Mouse (Mus musculus) intestine, embryonic 14.5 days (tissue): Measurements from ENCODE around the gene Nkapd1. TPM values are rescaled to one million over a fixed set of nuclear protein-coding genes. Genes with fewer than 3 reads are reported as not detected.
A peak's percentile ranks its signal among the peaks of the same experiment; 100 is the strongest.

Experiments
- ATAC-seq: fragments of 200-750 bp; cut with Nextera tagmentation; replicated peaks from 2 replicates; pipeline ENCODE4 v1.8.0; 2017; ENCODE audit warnings: low read depth, moderate number of reproducible peaks, moderate TSS enrichment, moderate library complexity; ENCODE audit not compliant: low FRiP score, low TSS enrichment
- DNase-seq: peaks from one replicate; pipeline ENCODE4 v3.0.0-alpha.2; 2018; ENCODE audit warnings: low spot score
- H3K27ac ChIP-seq: fragments of 300-500 bp; sonication (generic); 2 replicates; pipeline ENCODE4 v1.5.1; 2014; ENCODE audit warnings: low read depth, mild to moderate bottlenecking, control low read depth
- H3K27me3 ChIP-seq: fragments of 300-500 bp; sonication (generic); replicated peaks from 2 replicates; pipeline ENCODE4 v1.6.1; 2014; ENCODE audit warnings: low read length, control low read depth; ENCODE audit not compliant: control insufficient read depth, insufficient read depth
- H3K36me3 ChIP-seq: fragments of 300-500 bp; sonication (generic); 2 replicates; pipeline ENCODE4 v1.6.1; 2014; ENCODE audit warnings: low read length, control low read depth; ENCODE audit not compliant: control insufficient read depth, insufficient read depth
- H3K4me1 ChIP-seq: fragments of 300-500 bp; sonication (generic); replicated peaks from 2 replicates; pipeline ENCODE4 v1.6.1; 2014; ENCODE audit warnings: low read length, control low read depth, mixed read lengths; ENCODE audit not compliant: control insufficient read depth, insufficient read depth
- H3K4me2 ChIP-seq: fragments of 300-500 bp; sonication (generic); 2 replicates; pipeline ENCODE4 v1.6.1; 2014; ENCODE audit warnings: low read length
- H3K4me3 ChIP-seq: fragments of 300-500 bp; sonication (generic); 2 replicates; pipeline ENCODE4 v1.5.1; 2014; ENCODE audit warnings: low read depth, low read length, control low read depth, mixed read lengths
- H3K9ac ChIP-seq: fragments of 300-500 bp; sonication (generic); 2 replicates; pipeline ENCODE4 v1.6.1; 2014; ENCODE audit warnings: mild to moderate bottlenecking, low read length
- H3K9me3 ChIP-seq: fragments of 300-500 bp; sonication (generic); 2 replicates; pipeline ENCODE4 v1.6.1; 2016; ENCODE audit warnings: low read length, control low read depth; ENCODE audit not compliant: control insufficient read depth
- WGBS: fragments of 180-500 bp; shearing (Covaris S2); extraction: QIAGEN DNeasy Blood & Tissue Kit; methylation state at CpG from one replicate; pipeline ENCODE4 v1.1.7; 2014; 5-methylcytosine and 5-hydroxymethylcytosine counted together
- polyA plus RNA-seq: library from polyadenylated mRNA; unstranded; fragments of >200 nt; fragmentation: Nextera tagmentation; extraction: Ambion mirVana; gene quantifications from 2 replicates; pipeline ENCODE4 v1.2.1, GENCODE M21; 2014

Gene Nkapd1
- 20.7 and 24.7 TPM in 2 replicates for polyA plus RNA-seq

DNA sequence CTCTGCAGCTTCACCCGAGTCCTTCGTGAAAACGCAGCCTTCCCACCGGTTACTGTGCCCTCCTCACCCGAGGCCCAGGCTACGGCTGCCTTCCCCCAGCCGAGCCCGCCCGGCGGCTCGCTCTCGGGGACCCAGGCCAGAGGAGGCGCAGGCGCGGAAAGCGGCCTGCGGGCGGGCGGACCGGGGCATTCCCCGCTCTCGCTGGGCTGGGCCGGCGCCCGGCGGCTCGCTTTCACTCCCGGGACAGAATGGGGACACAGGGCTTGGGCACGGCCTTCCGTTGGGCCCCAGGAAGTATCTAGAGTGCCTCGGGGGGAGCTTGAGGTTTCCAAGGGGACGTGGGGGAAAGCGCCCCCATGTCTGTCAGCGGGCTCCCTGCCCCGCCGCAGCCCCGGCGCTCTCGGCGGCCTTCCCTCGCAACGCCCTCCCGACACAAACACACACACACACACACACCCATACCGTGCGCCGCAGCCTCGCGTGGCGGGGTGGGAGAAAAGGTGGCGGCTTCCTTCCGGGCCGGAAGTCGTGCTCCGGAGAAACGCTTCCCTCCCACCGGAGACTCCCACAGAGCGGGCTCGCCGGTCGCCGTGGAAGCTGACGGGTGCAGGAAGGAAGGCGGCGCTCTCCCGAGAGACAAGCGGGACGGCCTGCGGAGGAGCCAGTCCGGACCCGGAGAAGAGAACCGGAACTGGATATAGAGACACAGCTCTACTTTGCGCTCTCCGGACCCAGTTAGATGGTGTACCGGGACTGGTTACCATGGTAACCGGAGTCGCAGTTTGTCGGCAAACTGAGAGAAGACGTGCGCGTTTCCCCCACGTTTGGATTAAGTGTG, at the start of gene Nkapd1, which contains the start of gene Pih1d2:
Nkapd1 (minus strand) TSS at position 699 of the 838 bp plus-strand sequence.
Pih1d2 (plus strand) TSS at position 556 of the 838 bp plus-strand sequence.
- no peaks in the 10 kb centered on the region for H3K27me3 ChIP-seq
- H3K4me1 ChIP-seq: peaks cover 8% of the 10 kb centered on the region; the same call in 1 of the 2 replicates
- H3K27ac ChIP-seq: peak within 1 kb of the TSS; percentile 96
- H3K36me3 ChIP-seq: peaks cover 38% of the 10 kb centered on the region
- H3K9me3 ChIP-seq: no peaks in the 10 kb centered on the region
- ATAC-seq: peak; percentile 98
- H3K4me2 ChIP-seq: peak within 1 kb of the TSS; percentile 80
- H3K9ac ChIP-seq: peak within 1 kb of the TSS; percentile 89
- H3K4me3 ChIP-seq: peak within 1 kb of the TSS; percentile 99
- WGBS: under 1% methylated on average over 80 of the region's 81 CpGs
- DNase-seq: peak; percentile 98

DNA sequence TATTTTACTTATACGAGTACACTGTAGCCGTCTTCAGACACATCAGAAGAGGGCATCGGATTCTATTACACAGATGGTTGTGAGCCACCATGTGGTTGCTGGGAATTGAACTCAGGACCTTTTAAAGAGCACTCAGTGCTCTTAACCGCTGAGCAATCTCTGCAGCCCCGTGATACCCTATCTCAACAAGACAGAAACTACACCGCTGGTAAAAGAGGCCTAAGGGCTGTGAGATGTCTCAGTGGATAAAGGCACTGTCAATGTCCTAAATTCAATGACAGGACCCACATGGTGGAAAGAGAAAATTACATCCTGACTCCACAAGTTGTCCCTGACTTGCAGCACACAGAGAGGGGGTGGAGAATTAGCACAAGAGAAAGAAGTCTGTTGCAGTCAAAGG, 49.2 kb upstream of the Nkapd1 start:
- no peaks in the 10 kb centered on the region for H3K9me3 ChIP-seq
- no peak for DNase-seq
- no peak overlapping the region for H3K27ac ChIP-seq
- no peaks in the 10 kb centered on the region for H3K27me3 ChIP-seq
- ATAC-seq: no peak
- no peak overlapping the region for H3K4me2 ChIP-seq
- H3K4me3 ChIP-seq: no peak overlapping the region
- WGBS: 89% methylated on average over 6 of the region's 6 CpGs
- H3K36me3 ChIP-seq: peaks cover 10% of the 10 kb centered on the region; the same call in 1 of the 2 replicates
- no peaks in the 10 kb centered on the region for H3K4me1 ChIP-seq
- no peak overlapping the region for H3K9ac ChIP-seq

DNA sequence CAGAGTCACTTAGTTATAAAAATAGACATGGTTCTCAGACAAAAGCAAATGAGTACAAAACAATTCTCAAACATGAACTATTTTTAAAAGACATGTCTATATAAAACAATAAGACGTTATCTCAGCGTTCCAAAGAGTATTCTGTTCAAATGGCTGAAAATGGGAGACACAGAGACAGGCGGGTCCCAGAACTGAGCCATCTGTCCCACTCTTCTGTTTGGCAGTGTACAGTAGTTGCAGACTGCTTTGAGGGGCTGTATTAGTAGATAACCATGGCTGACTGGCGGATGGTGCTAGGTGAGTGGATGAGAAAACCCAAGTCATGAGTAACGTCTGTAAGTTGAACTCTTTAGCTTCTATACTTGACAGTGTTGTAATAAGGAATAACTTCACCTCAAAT, 47.6 kb upstream of the Nkapd1 start:
- H3K36me3 ChIP-seq: peaks cover 10% of the 10 kb centered on the region; the same call in 1 of the 2 replicates
- H3K27me3 ChIP-seq: no peaks in the 10 kb centered on the region
- ATAC-seq (no peak), DNase-seq (no peak)
- 88% methylated on average over 5 of the region's 5 CpGs for WGBS
- H3K27ac ChIP-seq: no peak overlapping the region
- H3K4me2 ChIP-seq: no peak overlapping the region
- no peak overlapping the region for H3K9ac ChIP-seq
- no peak overlapping the region for H3K4me3 ChIP-seq
- H3K4me1 ChIP-seq: peaks cover 5% of the 10 kb centered on the region; the same call in 1 of the 2 replicates
- no peaks in the 10 kb centered on the region for H3K9me3 ChIP-seq

DNA sequence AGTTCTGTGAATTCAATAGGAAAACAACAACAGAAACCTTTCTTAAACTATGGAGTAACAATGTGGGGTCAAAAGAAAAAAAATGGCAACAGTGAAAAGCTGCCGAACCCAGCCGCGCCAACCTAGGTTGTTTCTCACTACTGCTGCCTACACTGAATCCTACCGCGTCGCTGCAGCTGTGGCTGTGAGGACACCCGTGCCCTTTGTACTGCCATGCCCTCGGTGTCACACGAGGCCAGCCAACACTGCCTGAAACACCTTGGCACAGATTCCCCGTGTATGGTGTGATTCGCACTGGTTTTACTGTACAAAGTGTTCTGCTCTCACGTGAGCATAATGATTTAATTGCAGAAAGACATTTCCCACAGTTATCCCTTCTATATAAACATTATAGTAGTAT, 43.2 kb upstream of the Nkapd1 start:
- peaks cover 12% of the 10 kb centered on the region for H3K4me1 ChIP-seq
- WGBS: 21% methylated on average over 12 of the region's 12 CpGs
- H3K27ac ChIP-seq: no peak overlapping the region
- H3K27me3 ChIP-seq: no peaks in the 10 kb centered on the region
- no peaks in the 10 kb centered on the region for H3K9me3 ChIP-seq
- peak overlapping the region; percentile 11; the same call in 1 of the 2 replicates for H3K9ac ChIP-seq
- peak overlapping the region; percentile 84 for H3K4me3 ChIP-seq
- DNase-seq: peak; percentile 57
- ATAC-seq: no peak
- peaks cover 28% of the 10 kb centered on the region for H3K36me3 ChIP-seq
- H3K4me2 ChIP-seq: peak overlapping the region; percentile 83

DNA sequence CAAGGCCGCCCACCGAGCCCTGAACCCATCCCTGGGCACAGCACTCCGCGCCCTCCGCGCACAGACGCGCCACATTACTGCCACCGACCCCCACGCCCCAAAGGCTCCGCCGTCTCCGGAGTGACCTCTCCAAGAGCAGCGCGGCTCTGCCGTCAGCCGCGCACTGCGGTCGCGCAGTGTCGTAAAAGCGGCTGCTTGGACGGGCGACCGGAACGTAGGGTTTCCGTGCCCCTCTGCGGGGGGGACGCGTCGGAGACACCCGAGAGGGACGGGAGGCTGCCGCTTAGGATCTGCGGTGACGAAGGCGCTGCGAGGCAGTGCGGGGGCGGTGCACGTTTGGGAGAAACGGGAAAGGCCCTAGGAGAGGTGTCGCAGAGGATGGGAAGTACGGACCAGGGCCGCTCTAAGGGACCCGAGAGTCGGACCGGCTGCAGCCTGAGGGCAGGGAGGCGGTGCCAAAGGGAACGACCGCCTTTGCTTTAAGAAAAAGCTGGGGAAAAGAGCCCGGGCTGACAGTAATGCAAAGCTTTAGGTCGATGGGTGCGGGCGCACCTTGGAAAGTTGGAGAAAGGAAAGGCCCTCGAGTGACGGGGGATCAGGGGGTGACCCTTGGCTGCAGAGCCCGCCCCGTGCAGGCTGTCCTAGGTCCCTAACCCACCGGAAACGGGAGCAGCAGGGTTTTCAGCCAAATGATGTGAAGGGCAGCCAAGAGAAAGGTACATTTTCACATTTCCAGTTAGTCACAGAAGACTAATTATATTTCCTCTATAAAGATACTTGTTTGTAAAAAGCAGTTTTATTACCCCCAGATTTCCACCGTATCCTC, 42.3 kb upstream of the Nkapd1 start, which contains the start of gene Dlat:
Dlat (minus strand) TSS at position 389 of the 826 bp plus-strand sequence.
- no peaks in the 10 kb centered on the region for H3K9me3 ChIP-seq
- H3K27me3 ChIP-seq: no peaks in the 10 kb centered on the region
- H3K4me3 ChIP-seq: peak within 1 kb of the TSS; percentile 84
- H3K9ac ChIP-seq: peak within 1 kb of the TSS; percentile 72
- H3K36me3 ChIP-seq: peaks cover 25% of the 10 kb centered on the region
- DNase-seq: peak; percentile 90
- ATAC-seq: peak; percentile 89
- peaks cover 12% of the 10 kb centered on the region for H3K4me1 ChIP-seq
- H3K4me2 ChIP-seq: peak within 1 kb of the TSS; percentile 83
- peak within 1 kb of the TSS; percentile 73 for H3K27ac ChIP-seq
- WGBS: under 1% methylated on average over 63 of the region's 63 CpGs

- no peaks in the 10 kb centered on the region for H3K27me3 ChIP-seq
- peaks cover 12% of the 10 kb centered on the region for H3K4me1 ChIP-seq
- H3K9me3 ChIP-seq: no peaks in the 10 kb centered on the region
- H3K4me2 ChIP-seq: peak overlapping the region; percentile 83
- DNase-seq (no peak), ATAC-seq (no peak; the same call in none of the 2 replicates)
- H3K27ac ChIP-seq: peak overlapping the region; percentile 73
- H3K4me3 ChIP-seq: peak overlapping the region; percentile 84
- WGBS: under 1% methylated on average over 28 of the region's 28 CpGs
- H3K9ac ChIP-seq: peak overlapping the region; percentile 72
- H3K36me3 ChIP-seq: peaks cover 25% of the 10 kb centered on the region
Measured at GRCm38 (mm10) chr9:50658941-50659388, 41.7 kb upstream of the Nkapd1 start.

DNA sequence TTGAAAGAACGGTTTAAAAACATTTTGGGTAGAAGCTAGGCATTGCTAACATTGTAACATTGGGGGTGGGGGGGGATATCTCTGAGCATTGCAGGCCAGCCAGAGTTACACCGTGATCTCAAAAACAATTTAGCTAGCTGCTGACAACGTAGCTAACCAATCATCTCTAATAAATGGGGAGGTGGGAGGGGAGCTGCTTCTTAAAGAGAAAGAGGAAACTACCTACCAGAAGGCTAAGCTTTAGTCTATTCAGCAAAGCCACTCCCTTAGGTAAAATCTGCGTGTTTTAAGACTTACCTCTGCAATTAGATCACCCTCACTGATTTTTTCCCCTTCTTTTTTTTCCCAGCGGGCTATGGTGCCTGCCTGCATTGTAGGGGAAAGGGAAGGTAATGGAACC, 41.1 kb upstream of the Nkapd1 start:
- Histone ChIP-seq H3K4me2 (peak overlapping the region; percentile 83), H3K27me3 (no peaks in the 10 kb centered on the region), H3K9me3 (no peaks in the 10 kb centered on the region), H3K4me3 (peak overlapping the region; percentile 84), H3K9ac (peak overlapping the region; percentile 72), H3K27ac (no peak overlapping the region), H3K4me1 (peaks cover 12% of the 10 kb centered on the region), H3K36me3 (peaks cover 29% of the 10 kb centered on the region)
- no peak for DNase-seq
- ATAC-seq: no peak
- WGBS: 24% methylated on average over 5 of the region's 5 CpGs

DNA sequence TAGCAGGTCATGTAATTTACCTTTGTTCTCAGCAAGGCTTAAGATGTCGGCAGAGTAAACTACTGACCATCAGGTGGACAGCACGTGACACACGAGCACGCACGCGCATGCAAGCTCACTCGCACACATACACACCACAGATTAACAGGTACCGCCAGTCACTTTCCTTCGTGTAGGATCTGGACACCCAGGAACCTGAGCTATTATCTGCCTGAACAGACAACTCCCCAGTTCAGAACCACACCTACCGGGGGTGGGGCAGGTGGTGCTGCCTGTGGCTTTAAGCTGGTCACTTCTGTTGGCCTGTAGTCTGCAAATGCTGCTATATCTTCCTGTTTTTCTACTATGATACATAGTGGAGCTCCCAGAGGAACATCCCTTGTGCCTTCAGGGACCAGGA, 33.2 kb upstream of the Nkapd1 start:
- Histone ChIP-seq H3K4me3 (no peak overlapping the region), H3K36me3 (peaks cover 83% of the 10 kb centered on the region), H3K27ac (no peak overlapping the region), H3K27me3 (no peaks in the 10 kb centered on the region), H3K4me2 (no peak overlapping the region), H3K9ac (no peak overlapping the region), H3K9me3 (no peaks in the 10 kb centered on the region), H3K4me1 (no peaks in the 10 kb centered on the region)
- ATAC-seq: no peak
- no peak for DNase-seq
- WGBS: 94% methylated on average over 10 of the region's 10 CpGs
